8 mouse cellular contexts compared by ENCODE assay signal in the genomic region with DNA sequence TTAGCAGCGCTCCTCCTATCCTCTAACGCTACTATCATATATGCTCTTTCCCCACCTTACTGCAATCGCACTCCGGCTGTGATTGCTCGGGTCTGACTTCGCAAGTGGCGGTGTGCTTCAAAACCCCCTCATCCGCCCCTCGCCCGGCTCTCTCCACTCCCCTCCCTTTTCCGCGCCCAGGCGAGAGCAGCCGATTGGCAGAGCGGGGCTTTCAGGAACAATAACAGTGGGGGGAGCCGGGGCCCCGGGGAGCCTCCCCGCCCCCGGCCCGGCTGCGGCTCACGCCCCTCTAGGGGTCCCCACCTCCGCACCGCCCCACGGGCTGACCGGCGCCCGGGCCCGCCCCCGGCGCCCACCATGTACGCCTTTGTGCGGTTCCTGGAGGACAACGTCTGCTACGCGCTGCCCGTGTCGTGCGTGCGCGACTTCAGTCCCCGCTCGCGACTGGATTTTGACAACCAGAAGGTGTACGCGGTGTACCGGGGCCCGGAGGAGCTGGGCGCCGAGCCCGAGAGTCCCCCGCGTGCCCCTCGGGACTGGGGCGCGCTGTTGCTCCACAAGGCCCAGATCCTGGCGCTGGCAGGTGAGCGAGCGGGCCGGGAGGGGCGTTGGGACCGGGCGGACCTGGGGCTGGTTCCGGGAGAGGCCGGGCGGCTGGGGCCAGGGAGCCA. TPM values are rescaled to one million over a fixed set of nuclear protein-coding genes. Genes with fewer than 3 reads are reported as not detected.
DNase-seq lines count a peak whose midpoint lies in the region; ATAC-seq lines count a peak whose summit lies in the region.

A gene (plus strand): TSS at position 189 of the 671 bp plus-strand sequence.

- peak; percentile 22; the same call in 1 of the 2 replicates for ATAC-seq in megakaryocyte-erythroid progenitor cell, adult 5-6 weeks (replicated peaks; ENCODE audit: low FRiP score, low TSS enrichment, poor library complexity, severe bottlenecking)

- intact Hi-C loops in gastrocnemius, postnatal 14 days (cut with DNase I; ENCODE audit: low total_unique reads): no loop called here
- intact Hi-C loops in left cerebral cortex, postnatal 25 days (cut with DNase I): loop anchor here (5.0 kb wide), 1 partner anchor 88 kb away; no protein-coding TSS in a partner anchor

- DNase-seq in T-cell, adult 2 months (ENCODE audit: low spot score): peak; percentile 81
- DNase-seq in cerebellum, postnatal 4 days (ENCODE audit: low spot score in 2 of 2): peak; percentile 55 to 59
- DNase-seq in gastrocnemius, postnatal 14 days: peak; percentile 55
- peak; percentile 52 for DNase-seq in induced T-regulatory cell, adult 2 months (ENCODE audit: low read depth)
- peak; percentile 73 to 78 for DNase-seq in left cerebral cortex, postnatal 25 days (ENCODE audit: low spot score in 2 of 2)
- peak; percentile 80 for DNase-seq in right cerebral cortex, postnatal 25 days
- DNase-seq in urinary bladder, postnatal 14 days (ENCODE audit: low spot score): peak; percentile 67

RNA-seq across cellular contexts. Expression of the gene that starts here (rescaled TPM):
- 1 to 10 TPM in 1 of 2 experiments, under 1 TPM in 1; 0.93 to 1.8 TPM for total RNA-seq in gastrocnemius, postnatal 14 days (2021)
- 10 to 100 TPM; 17.3 to 18.3 TPM for total RNA-seq in left cerebral cortex, postnatal 25 days (2021)
- total RNA-seq in megakaryocyte-erythroid progenitor cell, adult 5-6 weeks (2014; fragmentation: Nextera tagmentation): 0.32 TPM in 1 of 2 replicates, not detected in the other
- total RNA-seq in megakaryocyte-erythroid progenitor cell, adult 5-6 weeks (2017): 0.15 TPM in 1 of 2 replicates, not detected in the other

Comparison
In these comparisons a context has a peak if more than half of its experiments do, and no peak if none do; other contexts are left out.
1. Peak in every context shown above with its lines: DNase-seq and ATAC-seq.
2. RNA of the gene that starts here (total RNA-seq): 17.3 to 18.3 TPM in left cerebral cortex, postnatal 25 days; 0.93 to 1.8 TPM in gastrocnemius, postnatal 14 days and 0.15 to 0.32 TPM in megakaryocyte-erythroid progenitor cell, adult 5-6 weeks; every median in the first group is over 4 times any median in the second.
3. Peak in ATAC-seq in megakaryocyte-erythroid progenitor cell, adult 5-6 weeks; RNA of the gene not detected or under 1 TPM.